ENCODE assay signal across 8 mouse cellular contexts in the genomic region with DNA sequence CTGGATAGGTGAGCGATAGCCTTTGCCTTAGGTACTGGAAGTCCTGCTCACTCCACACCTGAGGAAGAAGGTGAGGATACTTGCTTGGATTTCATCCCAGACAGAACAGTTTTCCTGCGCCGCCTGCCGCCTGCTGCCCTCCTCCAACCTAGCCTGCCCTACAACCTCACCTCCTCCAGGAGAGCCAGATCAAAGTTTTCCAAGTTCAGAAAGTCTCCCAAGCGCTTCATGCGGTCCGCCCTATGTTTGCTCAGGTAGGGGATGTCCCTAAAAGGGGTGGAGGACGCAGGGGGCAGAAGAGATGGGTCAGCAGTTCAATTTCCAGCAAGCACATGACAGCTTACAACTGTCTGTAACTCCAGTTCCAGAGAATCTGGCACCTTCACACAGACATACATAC. TPM values are rescaled to one million over a fixed set of nuclear protein-coding genes. Genes with fewer than 3 reads are reported as not detected.
DNase-seq lines count a peak whose midpoint lies in the region; ATAC-seq and TF ChIP-seq lines count a peak whose summit lies in the region.

No protein-coding gene starts in this region.

- H3K27ac ChIP-seq in layer of hippocampus, adult 2 months, result peak overlapping the region; percentile 89; the same call in 1 of the 2 replicates
- no peak overlapping the region; a peak in 1 of 4 replicates for H3K27ac ChIP-seq in heart, embryonic 14.5 days (replicated peaks in 1 of 2; ENCODE audit: control insufficient read depth in 1 of 2, insufficient read depth in 1 of 2, low read depth in 2 of 2, low read length in 2 of 2)
- no peak overlapping the region for H3K27ac ChIP-seq in neural tube, embryonic 11.5 days (ENCODE audit: low read depth, low read length)

- H3K9me3 ChIP-seq in heart, embryonic 14.5 days (ENCODE audit: control insufficient read depth, low read length), result no peaks in the 10 kb centered on the region
- H3K9me3 ChIP-seq in neural tube, embryonic 11.5 days (ENCODE audit: control insufficient read depth, low read length), result no peaks in the 10 kb centered on the region

- no peak for ATAC-seq in heart, embryonic 14.5 days (ENCODE audit: insufficient number of reproducible peaks, insufficient read depth, low FRiP score, low read depth)
- no peak for ATAC-seq in neural tube, embryonic 11.5 days (ENCODE audit: insufficient read depth, low FRiP score, low TSS enrichment)

- no peaks in the 10 kb centered on the region for H3K27me3 ChIP-seq in heart, embryonic 14.5 days (ENCODE audit: control insufficient read depth, insufficient read depth, low read length)
- no peaks in the 10 kb centered on the region for H3K27me3 ChIP-seq in neural tube, embryonic 11.5 days (ENCODE audit: control insufficient read depth, insufficient read depth, low read length)

- H3K4me1 ChIP-seq in heart, embryonic 14.5 days (ENCODE audit: control insufficient read depth in 2 of 2, insufficient read depth in 2 of 2, low read length in 2 of 2), result peaks cover 6 to 17% of the 10 kb centered on the region in 2 experiments; a peak in 3 of 4 replicates
- peaks cover 11% of the 10 kb centered on the region for H3K4me1 ChIP-seq in neural tube, embryonic 11.5 days (ENCODE audit: control insufficient read depth, insufficient read depth, low read length)

- no peak for DNase-seq in layer of hippocampus, adult 2 months (ENCODE audit: low spot score in 2 of 2)
- no peak for DNase-seq in layer of hippocampus, adult 11-12 months (ENCODE audit: low spot score)
- DNase-seq in kidney, postnatal 14 days, result peak; percentile 58
- no peak for DNase-seq in neural tube, embryonic 11.5 days (ENCODE audit: low spot score)
- no peak for DNase-seq in embryo, embryonic 10 days (ENCODE audit: low spot score)
- no peak for DNase-seq in frontal cortex, postnatal 10 days (ENCODE audit: low spot score in 2 of 2)
- DNase-seq in layer of hippocampus, postnatal 10 days (ENCODE audit: low spot score in 2 of 2), result no peak

- 0 out of 2 replicates have a peak, but pooled peaks have one; percentile 8 for TF ChIP-seq CTCF in layer of hippocampus, adult 2 months (conservative IDR thresholded peaks at IDR 0.05)

- peak overlapping the region; percentile 78 for H3K9ac ChIP-seq in heart, embryonic 14.5 days (ENCODE audit: low read length)
- H3K9ac ChIP-seq in neural tube, embryonic 11.5 days (ENCODE audit: low read length), result peak overlapping the region; percentile 62

- H3K36me3 ChIP-seq in heart, embryonic 14.5 days (ENCODE audit: control insufficient read depth, insufficient read depth, low read length), result peaks cover 43% of the 10 kb centered on the region
- H3K36me3 ChIP-seq in neural tube, embryonic 11.5 days (ENCODE audit: control insufficient read depth, insufficient read depth, low read length), result peaks cover 12% of the 10 kb centered on the region; the same call in 1 of the 2 replicates

- peak overlapping the region; percentile 100 for H3K4me2 ChIP-seq in heart, embryonic 14.5 days (ENCODE audit: low read length)
- H3K4me2 ChIP-seq in neural tube, embryonic 11.5 days (ENCODE audit: low read depth), result peak overlapping the region; percentile 98

- 28% methylated on average over 8 of the region's 8 CpGs for WGBS in heart, embryonic 14.5 days
- 31% methylated on average over 8 of the region's 8 CpGs for WGBS in neural tube, embryonic 11.5 days

- peak overlapping the region; percentile 95 for H3K4me3 ChIP-seq in layer of hippocampus, adult 2 months
- peak overlapping the region; percentile 54 to 62 for H3K4me3 ChIP-seq in heart, embryonic 14.5 days (ENCODE audit: control insufficient read depth in 1 of 2, insufficient read depth in 1 of 2, low read depth in 1 of 2, low read length in 2 of 2)
- H3K4me3 ChIP-seq in neural tube, embryonic 11.5 days (ENCODE audit: low read depth, low read length), result peak overlapping the region; percentile 59

RNA-seq across cellular contexts. Expression of a gene that starts 0.9 kb away (rescaled TPM):
- 10 to 100 TPM; 17.8 to 23.7 TPM for total RNA-seq in layer of hippocampus, adult 2 months (2021)
- polyA plus RNA-seq in heart, embryonic 14.5 days (2014; fragmentation: Nextera tagmentation; extraction: Ambion mirVana), result 51.1 and 54.0 TPM in 2 replicates
- polyA plus RNA-seq in neural tube, embryonic 11.5 days (2014; fragmentation: Nextera tagmentation; extraction: Ambion mirVana), result 47.3 and 49.1 TPM in 2 replicates
- total RNA-seq in layer of hippocampus, postnatal 10 days (2021), result 10 to 100 TPM; 21.2 to 26.2 TPM

RNA-seq across cellular contexts. Expression of a gene that starts 0.9 kb away (rescaled TPM):
- 1 to 10 TPM; 7.8 to 9.7 TPM for total RNA-seq in layer of hippocampus, adult 2 months (2021)
- 1.8 and 2.3 TPM in 2 replicates for polyA plus RNA-seq in heart, embryonic 14.5 days (2014; fragmentation: Nextera tagmentation; extraction: Ambion mirVana)
- polyA plus RNA-seq in neural tube, embryonic 11.5 days (2014; fragmentation: Nextera tagmentation; extraction: Ambion mirVana), result 0.38 and 0.58 TPM in 2 replicates
- total RNA-seq in layer of hippocampus, postnatal 10 days (2021), result 1 to 10 TPM; 6.9 to 7.8 TPM

RNA-seq across cellular contexts. Expression of a gene that starts 13.2 kb away (rescaled TPM):
- total RNA-seq in layer of hippocampus, adult 2 months (2021), result 10 to 100 TPM; 18.5 to 19.2 TPM
- polyA plus RNA-seq in heart, embryonic 14.5 days (2014; fragmentation: Nextera tagmentation; extraction: Ambion mirVana), result 31.8 and 32.1 TPM in 2 replicates
- polyA plus RNA-seq in neural tube, embryonic 11.5 days (2014; fragmentation: Nextera tagmentation; extraction: Ambion mirVana), result 31.1 and 34.9 TPM in 2 replicates
- total RNA-seq in layer of hippocampus, postnatal 10 days (2021), result 10 to 100 TPM; 41.9 to 42.5 TPM

RNA-seq across cellular contexts. Expression of a gene that starts 29.9 kb away (rescaled TPM):
- 10 to 100 TPM; 56.8 to 67.2 TPM for total RNA-seq in layer of hippocampus, adult 2 months (2021)
- 220 and 225 TPM in 2 replicates for polyA plus RNA-seq in heart, embryonic 14.5 days (2014; fragmentation: Nextera tagmentation; extraction: Ambion mirVana)
- polyA plus RNA-seq in neural tube, embryonic 11.5 days (2014; fragmentation: Nextera tagmentation; extraction: Ambion mirVana), result 126 and 133 TPM in 2 replicates
- total RNA-seq in layer of hippocampus, postnatal 10 days (2021), result 10 to 100 TPM; 46.7 to 50.9 TPM

RNA-seq across cellular contexts. Expression of a gene that starts 39.1 kb away (rescaled TPM):
- total RNA-seq in layer of hippocampus, adult 2 months (2021), result 10 to 100 TPM; 17.9 to 22.7 TPM
- 11.7 and 12.7 TPM in 2 replicates for polyA plus RNA-seq in heart, embryonic 14.5 days (2014; fragmentation: Nextera tagmentation; extraction: Ambion mirVana)
- 17.9 and 20.1 TPM in 2 replicates for polyA plus RNA-seq in neural tube, embryonic 11.5 days (2014; fragmentation: Nextera tagmentation; extraction: Ambion mirVana)
- 10 to 100 TPM; 16.3 to 17.2 TPM for total RNA-seq in layer of hippocampus, postnatal 10 days (2021)
